Mouse (Mus musculus) erythroblast, embryonic 14.5 days (primary cell): ENCODE measurements around the gene Timp2.

Source experiments
- GATA1 ChIP-seq: IDR thresholded peaks from 2 replicates; pipeline ENCODE4 v1.6.1; 2012; ENCODE audit warnings: low read length, inconsistent platforms, mixed read lengths
- TAL1 ChIP-seq: IDR thresholded peaks from 3 replicates; pipeline ENCODE4 v1.6.1; 2012; ENCODE audit warnings: low read length, inconsistent platforms, mixed read lengths

GRCm38 (mm10) chr11:118375006-118375405 is 19.5 kb upstream of the Timp2 start:
- TF ChIP-seq GATA1 (no peak), TAL1 (no peak)
